ENCODE assay signal across 22 mouse cellular contexts in the genomic region with DNA sequence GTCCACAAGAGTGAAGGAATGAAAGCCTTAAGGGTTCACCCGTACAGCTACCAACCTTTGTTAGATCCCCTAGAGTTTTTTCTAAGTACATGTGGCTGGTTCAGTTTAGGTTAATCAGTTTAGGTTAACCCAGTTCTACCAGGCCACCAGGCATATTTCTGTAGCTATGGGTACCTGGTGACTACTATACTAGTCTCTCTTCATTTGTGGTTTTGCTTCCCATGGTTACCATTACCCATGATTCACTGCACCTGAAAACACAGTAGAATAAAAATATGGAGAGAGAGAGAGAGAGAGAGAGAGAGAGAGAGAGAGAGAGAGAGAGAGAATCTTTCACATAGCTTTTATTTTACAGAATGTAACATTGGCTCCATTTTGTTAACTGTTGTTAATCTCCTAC. TPM values are rescaled to one million over a fixed set of nuclear protein-coding genes. Genes with fewer than 3 reads are reported as not detected.
"Had no signal": no experiment of that assay in that cellular context is flagged by ENCODE, and none has a peak within 500 bp of the region (broad histone marks: within the 10 kb centered on the region; RNA-seq: fewer than 3 reads in every experiment).

No protein-coding gene starts in this region.

- H3K4me1 ChIP-seq: midbrain, embryonic 13.5 days; midbrain, embryonic 15.5 days; neural tube, embryonic 12.5 days had no signal

- H3K27ac ChIP-seq: liver, embryonic 15.5 days; midbrain, embryonic 13.5 days; midbrain, embryonic 15.5 days; neural tube, embryonic 12.5 days had no signal

- H3K9ac ChIP-seq: liver, embryonic 15.5 days; lung, embryonic 14.5 days; midbrain, embryonic 13.5 days; midbrain, embryonic 15.5 days; neural tube, embryonic 12.5 days had no signal

- H3K36me3 ChIP-seq: liver, embryonic 15.5 days; midbrain, embryonic 13.5 days; midbrain, embryonic 15.5 days; neural tube, embryonic 12.5 days had no signal

- H3K4me3 ChIP-seq: liver, embryonic 15.5 days; megakaryocyte, embryonic 14.5 days; midbrain, embryonic 13.5 days; midbrain, embryonic 15.5 days; myocyte; neural tube, embryonic 12.5 days had no signal

- H3K9me3 ChIP-seq: liver, embryonic 15.5 days; megakaryocyte, embryonic 14.5 days; midbrain, embryonic 13.5 days; midbrain, embryonic 15.5 days; neural tube, embryonic 12.5 days had no signal

- DNase-seq: lung, adult 18-20 months; lung, embryonic 14.5 days; lung, postnatal 10 days; lung, postnatal 4 days; right cerebral cortex, postnatal 14 days; right cerebral cortex, postnatal 4 days; spleen, adult 18-20 months; thymus, adult 18-20 months; thymus, postnatal 14 days; thymus, postnatal 36 days had no signal

- H3K4me2 ChIP-seq: liver, embryonic 15.5 days; lung, embryonic 14.5 days; midbrain, embryonic 11.5 days; midbrain, embryonic 13.5 days; midbrain, embryonic 15.5 days; neural tube, embryonic 12.5 days had no signal

- H3K27me3 ChIP-seq: liver, embryonic 15.5 days; megakaryocyte, embryonic 14.5 days; midbrain, embryonic 13.5 days; midbrain, embryonic 15.5 days; neural tube, embryonic 12.5 days had no signal

- ATAC-seq: midbrain, embryonic 13.5 days; midbrain, embryonic 15.5 days had no signal

RNA-seq across cellular contexts. Expression of gene 4930469K13Rik, which starts 41.6 kb away (rescaled TPM):
- total RNA-seq: neutrophil, adult 5-6 weeks had no signal
- polyA plus RNA-seq: liver, embryonic 15.5 days; lung, embryonic 14.5 days; lung, embryonic 16.5 days; midbrain, embryonic 11.5 days; midbrain, embryonic 13.5 days; midbrain, embryonic 15.5 days; midbrain, postnatal 0 days; myocyte; small intestine, adult 2 months; stomach, embryonic 16.5 days had no signal
